Mouse (Mus musculus) erythroblast, embryonic 14.5 days (primary cell): ENCODE measurements around the gene Zmiz2.

Experiments
- GATA1 ChIP-seq: IDR thresholded peaks from 2 replicates; pipeline ENCODE4 v1.6.1; 2012; ENCODE audit warnings: low read length, inconsistent platforms, mixed read lengths
- TAL1 ChIP-seq: IDR thresholded peaks from 3 replicates; pipeline ENCODE4 v1.6.1; 2012; ENCODE audit warnings: low read length, inconsistent platforms, mixed read lengths

GRCm38 (mm10) chr11:6388126-6388725, 648 bp upstream of the Zmiz2 start:
- no peak for TF ChIP-seq GATA1
- no peak for TF ChIP-seq TAL1
